Mouse (Mus musculus) lung, postnatal 36 days (tissue): Measurements from ENCODE around the gene Mid1.
"Not testable (repeated sequence)": the region's sequence is repeated elsewhere in the genome, so short reads cannot be mapped to it uniquely, and the experiment has no call there.

ENCODE experiments used
- DNase-seq: peaks from one replicate; pipeline ENCODE4 v3.0.0; 2022; ENCODE audit warnings: mixed read lengths

Mid1 gene

GRCm38 (mm10) chrX:170019954-170020689, 335.1 kb downstream of the Mid1 start:
- peak; percentile 98 for DNase-seq

- DNase-seq: peak; percentile 88
Observed at GRCm38 (mm10) chrX:170020690-170021050, 335.7 kb downstream of the Mid1 start.

GRCm38 (mm10) chrX:170021205-170021604, 336.2 kb downstream of the Mid1 start:
- not testable (repeated sequence) for DNase-seq

GRCm38 (mm10) chrX:170021750-170022461, 336.9 kb downstream of the Mid1 start:
- DNase-seq: peak; percentile 73
